Comparison of ENCODE assay signal across 8 mouse cellular contexts in genomic region chr13:63562141-63562971, GRCm38 (mm10). TPM values are rescaled to one million over a fixed set of nuclear protein-coding genes. Genes with fewer than 3 reads are reported as not detected.
DNase-seq lines count a peak whose midpoint lies in the region; ATAC-seq and TF ChIP-seq lines count a peak whose summit lies in the region.

No protein-coding gene starts in this region.

- H3K79me2 ChIP-seq in C2C12 (ENCODE audit: control insufficient read depth, insufficient read depth), result peaks cover 71% of the 10 kb centered on the region
- H3K79me2 ChIP-seq in myocyte (ENCODE audit: control insufficient read depth, insufficient read depth), result peaks cover 23% of the 10 kb centered on the region

- H3K27me3 ChIP-seq in C2C12 (ENCODE audit: control insufficient read depth, insufficient read depth, insufficient read length) (no peaks in the 10 kb centered on the region), myocyte (ENCODE audit: control insufficient read depth, insufficient read depth, insufficient read length) (no peaks in the 10 kb centered on the region)
- no peaks in the 10 kb centered on the region; the same call in 1 of the 2 replicates for H3K27me3 ChIP-seq in forebrain, embryonic 14.5 days (replicated peaks; ENCODE audit: control insufficient read depth, insufficient read depth, low read length)

- H3ac ChIP-seq in C2C12 (ENCODE audit: control insufficient read depth, insufficient read length, low read depth) (no peak overlapping the region), myocyte (ENCODE audit: control insufficient read depth, insufficient read length) (no peak overlapping the region)

- no peak for TF ChIP-seq CTCF in C2C12 (IDR thresholded peaks at IDR 0.05; ENCODE audit: control insufficient read depth, insufficient read depth, insufficient read length)

- H3K27ac ChIP-seq in forebrain, embryonic 14.5 days (ENCODE audit: low read depth, low read length), result peak overlapping the region; percentile 98; the same call in 1 of the 2 replicates

- no peaks in the 10 kb centered on the region for H3K36me3 ChIP-seq in C2C12 (ENCODE audit: control insufficient read depth, insufficient read depth)
- H3K36me3 ChIP-seq in forebrain, embryonic 14.5 days (ENCODE audit: control insufficient read depth, insufficient read depth, low read length), result no peaks in the 10 kb centered on the region
- peaks cover 5% of the 10 kb centered on the region for H3K36me3 ChIP-seq in myocyte (ENCODE audit: control insufficient read depth, insufficient read depth)

- no peak for ATAC-seq in forebrain, embryonic 14.5 days

- peak overlapping the region; percentile 98 for H3K4me2 ChIP-seq in forebrain, embryonic 14.5 days (ENCODE audit: low read length)
- peak overlapping the region; percentile 98 for H3K4me2 ChIP-seq in myocyte (ENCODE audit: low read depth)

- H3K79me3 ChIP-seq in C2C12 (ENCODE audit: low read depth), result peaks cover 25% of the 10 kb centered on the region

- H3K9ac ChIP-seq in forebrain, embryonic 14.5 days (ENCODE audit: low read length), result peak overlapping the region; percentile 89

- TF ChIP-seq POLR2A in myocyte (IDR thresholded peaks at IDR 0.05; ENCODE audit: insufficient read length, low read depth), result no peak

- WGBS in forebrain, embryonic 14.5 days, result under 1% methylated on average over 7 of the region's 7 CpGs

- H3K9me3 ChIP-seq in forebrain, embryonic 14.5 days (replicated peaks; ENCODE audit: control insufficient read depth, low read length), result no peaks in the 10 kb centered on the region

- peaks cover 28% of the 10 kb centered on the region for H3K4me1 ChIP-seq in forebrain, embryonic 14.5 days (ENCODE audit: control insufficient read depth, insufficient read depth, low read length)

- peak; percentile 48 for DNase-seq in adrenal gland, postnatal 14 days
- DNase-seq in adrenal gland, postnatal 25 days, result no peak
- DNase-seq in forebrain, embryonic 14.5 days (ENCODE audit: low spot score), result no peak
- DNase-seq in kidney, postnatal 14 days, result peak; percentile 52
- DNase-seq in layer of hippocampus, adult 8-10 months (ENCODE audit: low spot score in 2 of 2), result no peak
- no peak for DNase-seq in retina, postnatal 1 day

- peak overlapping the region; percentile 56 for H3K4me3 ChIP-seq in C2C12 (ENCODE audit: insufficient read depth, poor library complexity, severe bottlenecking)
- peak overlapping the region; percentile 85 for H3K4me3 ChIP-seq in forebrain, embryonic 14.5 days (ENCODE audit: low read depth, low read length)
- peak overlapping the region; percentile 92 for H3K4me3 ChIP-seq in myocyte

TF ChIP-seq in C2C12, 6 proteins besides CTCF, POLR2A, EP300 and RAD21:
- TF ChIP-seq FOSL1 (IDR thresholded peaks at IDR 0.05; ENCODE audit: insufficient read depth, low read length, poor library complexity, severe bottlenecking) (no peak), MAX (IDR thresholded peaks at IDR 0.05) (no peak), USF1 (IDR thresholded peaks at IDR 0.05; ENCODE audit: low read depth) (no peak), MYOD1 (IDR thresholded peaks at IDR 0.05; ENCODE audit: control insufficient read depth, insufficient read length, low read depth) (no peak), MYOG (IDR thresholded peaks at IDR 0.05; ENCODE audit: control insufficient read depth, extremely low read depth, insufficient read length) (no peak), CEBPB (IDR thresholded peaks at IDR 0.05; ENCODE audit: low read depth) (no peak)

TF ChIP-seq in myocyte, 11 proteins besides CTCF, POLR2A, EP300 and RAD21:
- no peak for TF ChIP-seq CEBPB (IDR thresholded peaks at IDR 0.05; ENCODE audit: insufficient read depth, poor library complexity, severe bottlenecking)
- TF ChIP-seq POLR2AphosphoS2 (IDR thresholded peaks at IDR 0.05; ENCODE audit: insufficient read length, low read depth), result no peak
- TF ChIP-seq MYOD1 (IDR thresholded peaks at IDR 0.05; ENCODE audit: control insufficient read depth in 1 of 3, insufficient read length in 2 of 3, low read depth in 2 of 3), result no peak
- TF ChIP-seq MYOG (IDR thresholded peaks at IDR 0.05; ENCODE audit: control insufficient read depth in 1 of 3, insufficient read depth in 1 of 3, insufficient read length in 2 of 3, low read depth in 2 of 3), result no peak
- TF ChIP-seq TCF12 (IDR thresholded peaks at IDR 0.05; ENCODE audit: insufficient read depth, poor library complexity, severe bottlenecking), result no peak
- no peak for TF ChIP-seq E2F4 (IDR thresholded peaks at IDR 0.05; ENCODE audit: insufficient read depth)
- TF ChIP-seq REST (IDR thresholded peaks at IDR 0.05; ENCODE audit: insufficient read depth, insufficient read length), result no peak
- TF ChIP-seq TCF3 (IDR thresholded peaks at IDR 0.05; ENCODE audit: insufficient read length, low read depth), result no peak
- no peak for TF ChIP-seq USF1 (IDR thresholded peaks at IDR 0.05; ENCODE audit: low read depth)
- TF ChIP-seq SRF (IDR thresholded peaks at IDR 0.05; ENCODE audit: control insufficient read depth, insufficient read length, low read depth), result no peak

RNA-seq across cellular contexts. Expression of gene Ptch1, which starts 11.0 kb away (rescaled TPM):
- total RNA-seq in adrenal gland, postnatal 14 days (2021), result 38.6 and 39.5 TPM in 2 replicates
- 33.9 and 53.6 TPM in 2 replicates for total RNA-seq in adrenal gland, postnatal 25 days (2021)
- polyA plus RNA-seq in C2C12 (2012; fragmentation: generic; extraction: Trizol), result 2.8 TPM
- polyA plus RNA-seq in forebrain, embryonic 14.5 days (2014; fragmentation: Nextera tagmentation; extraction: Ambion mirVana), result 9.7 and 11.3 TPM in 2 replicates
- 2.2 TPM for polyA plus RNA-seq in myocyte (2012; fragmentation: generic; extraction: Trizol)
- total RNA-seq in layer of hippocampus, adult 8-10 months (2022), result 10 to 100 TPM; 43.2 to 67.4 (median 50.6) TPM

Comparison
In these comparisons a context has a peak if more than half of its experiments do, and no peak if none do; other contexts are left out.
1. DNase-seq: peak in adrenal gland, postnatal 14 days (single experiment) and kidney, postnatal 14 days (single experiment); none in adrenal gland, postnatal 25 days (single experiment), forebrain, embryonic 14.5 days (single experiment), layer of hippocampus, adult 8-10 months (0 of 2) and retina, postnatal 1 day (single experiment).
2. Peak in every context shown above with its lines, with median percentiles within 50 percentile points of each other: H3K4me3 ChIP-seq.